Mouse (Mus musculus) hindbrain, embryonic 14.5 days (tissue): ENCODE measurements around the gene Lsm10. TPM values are rescaled to one million over a fixed set of nuclear protein-coding genes. Genes with fewer than 3 reads are reported as not detected.

Source experiments
- polyA plus RNA-seq: library from polyadenylated mRNA; unstranded; fragments of >200 nt; fragmentation: Nextera tagmentation; extraction: Ambion mirVana; gene quantifications from 2 replicates; pipeline ENCODE4 v1.2.1, GENCODE M21; 2014

Lsm10 gene
- polyA plus RNA-seq, 1 experiment from 2014 or later, result 49.1 TPM

Other genes with a start within 250 kb of the Lsm10 start
- gene Csf3r, start 72.1 kb upstream of the Lsm10 start, polyA plus RNA-seq, result 0.69 and 0.76 TPM in 2 replicates
- gene Mrps15, start 49.7 kb upstream of the Lsm10 start, polyA plus RNA-seq, result 121 and 124 TPM in 2 replicates
- gene Oscp1, start 38.1 kb upstream of the Lsm10 start, polyA plus RNA-seq, result 39.5 and 40.7 TPM in 2 replicates
- gene Stk40, start 7.3 kb downstream of the Lsm10 start, polyA plus RNA-seq, result 24.2 and 25.2 TPM in 2 replicates
- gene Eva1b, start 51.1 kb downstream of the Lsm10 start, polyA plus RNA-seq, result 13.5 and 19.2 TPM in 2 replicates
- 1.1 TPM in 2 replicates for gene Sh3d21, start 66.9 kb downstream of the Lsm10 start, polyA plus RNA-seq
- 127 and 139 TPM in 2 replicates for gene Thrap3, start 106.1 kb downstream of the Lsm10 start, polyA plus RNA-seq
- gene Map7d1, start 159.7 kb downstream of the Lsm10 start, polyA plus RNA-seq, result 84.2 and 90.0 TPM in 2 replicates
- gene Trappc3, start 165.7 kb downstream of the Lsm10 start, polyA plus RNA-seq, result 40.7 and 45.9 TPM in 2 replicates
- 8.1 and 9.9 TPM in 2 replicates for gene Col8a2, start 190.2 kb downstream of the Lsm10 start, polyA plus RNA-seq
- gene Adprhl2, start 225.1 kb downstream of the Lsm10 start, polyA plus RNA-seq, result 56.4 and 57.9 TPM in 2 replicates
- gene Tekt2, start 229.1 kb downstream of the Lsm10 start, polyA plus RNA-seq, result 7.2 and 8.2 TPM in 2 replicates